13 mouse cellular contexts compared by ENCODE assay signal in the genomic region with DNA sequence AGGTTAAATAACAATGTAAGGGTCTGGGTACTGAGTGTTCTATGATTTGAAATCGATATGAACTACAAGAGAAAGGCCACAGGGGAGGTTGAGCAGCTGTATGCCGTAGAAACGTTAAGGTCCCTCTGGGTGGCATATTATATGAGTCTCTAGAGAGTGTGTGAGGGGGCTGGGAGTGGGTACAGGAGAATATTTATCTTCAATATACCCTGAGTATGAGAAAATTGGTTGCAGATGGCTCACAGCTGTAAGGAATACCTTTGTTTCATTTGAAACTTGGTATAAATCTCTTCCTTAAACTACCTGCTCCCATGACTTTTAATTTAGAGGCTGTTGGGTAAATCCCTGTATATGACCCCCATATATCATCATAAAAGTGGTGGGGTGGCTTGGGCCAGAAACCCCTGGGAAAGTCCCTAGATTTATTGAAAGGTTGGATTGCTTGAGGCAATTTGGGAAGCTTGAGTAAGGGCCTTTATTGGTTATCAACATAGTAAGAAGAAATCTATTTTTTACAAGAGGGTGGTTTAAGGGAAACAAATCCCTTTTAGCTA.
"Had no signal": no experiment of that assay in that cellular context is flagged by ENCODE, and none has a peak within 500 bp of the region (broad histone marks: within the 10 kb centered on the region; RNA-seq: fewer than 3 reads in every experiment).

No protein-coding gene starts in this region.

- H3K4me1 ChIP-seq: midbrain, embryonic 13.5 days; neural tube, embryonic 15.5 days had no signal

- H3K27ac ChIP-seq: kidney, embryonic 15.5 days; liver, embryonic 14.5 days; midbrain, embryonic 13.5 days; neural tube, embryonic 15.5 days had no signal

- H3K4me3 ChIP-seq: kidney, embryonic 15.5 days; midbrain, embryonic 13.5 days; myocyte; neural tube, embryonic 15.5 days had no signal

- H3K4me2 ChIP-seq: kidney, embryonic 15.5 days; midbrain, embryonic 13.5 days; neural tube, embryonic 15.5 days had no signal

- H3K36me3 ChIP-seq: kidney, embryonic 15.5 days; midbrain, embryonic 13.5 days; neural tube, embryonic 15.5 days had no signal

- H3K27me3 ChIP-seq: kidney, embryonic 15.5 days; midbrain, embryonic 13.5 days; neural tube, embryonic 15.5 days had no signal

- ATAC-seq: intestine, embryonic 16.5 days; midbrain, embryonic 13.5 days had no signal

- DNase-seq: kidney, adult 2 months; kidney, postnatal 14 days; layer of hippocampus, postnatal 36 days; lung, adult 18-20 months; right cerebral cortex, adult 18-20 months; thymus, adult 2 months; thymus, postnatal 25 days had no signal

- H3K9ac ChIP-seq: kidney, embryonic 15.5 days; liver, embryonic 14.5 days; midbrain, embryonic 13.5 days; neural tube, embryonic 15.5 days had no signal

- H3K9me3 ChIP-seq: kidney, embryonic 15.5 days; midbrain, embryonic 13.5 days; neural tube, embryonic 15.5 days had no signal
